Mouse (Mus musculus): ENCODE measurements at regions not wholly inside any gene's neighbourhood (a gene's known extent, or its start where the extent isn't known, plus 50 kb on each side); places are given as distances from the start of the nearest gene placed in this dataset.

DNA sequence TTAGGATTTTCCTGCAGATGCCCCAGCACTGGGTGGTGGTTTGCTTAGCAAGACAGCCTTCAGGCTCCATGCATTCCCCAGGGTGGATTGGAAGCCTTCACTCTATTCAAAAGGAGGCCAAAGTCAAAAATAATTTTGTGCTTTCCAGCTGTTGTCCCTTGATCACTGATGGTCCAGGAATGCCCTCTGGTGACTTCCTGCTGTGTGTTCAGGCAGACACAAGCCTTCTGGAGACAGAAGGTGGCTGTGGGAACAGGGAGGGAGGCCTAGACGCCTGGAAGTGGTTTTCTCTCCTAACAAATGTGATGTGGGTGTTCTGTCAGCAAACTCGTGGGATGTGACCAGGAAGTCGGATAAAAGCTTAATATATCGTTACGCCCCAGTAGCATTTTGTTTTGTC is 81.3 kb downstream of the Atp6ap1l start:
- WGBS = 73% methylated on average over 5 of the region's 5 CpGs
- no peak overlapping the region for H3K4me3 ChIP-seq (ENCODE audit: low read depth, low read length)
- no peak for ATAC-seq
- H3K27ac ChIP-seq (ENCODE audit: low read length) = no peak overlapping the region
- no peaks in the 10 kb centered on the region for H3K9me3 ChIP-seq (replicated peaks; ENCODE audit: control insufficient read depth, low read length, poor library complexity, severe bottlenecking)
- H3K4me1 ChIP-seq (ENCODE audit: control insufficient read depth, insufficient read depth, low read length) = no peaks in the 10 kb centered on the region
- no peaks in the 10 kb centered on the region for H3K27me3 ChIP-seq (ENCODE audit: control insufficient read depth, insufficient read depth, low read depth, low read length)
- H3K9ac ChIP-seq (ENCODE audit: low read depth, low read length) = no peak overlapping the region
- H3K4me2 ChIP-seq (ENCODE audit: low read length) = no peak overlapping the region
- H3K36me3 ChIP-seq (ENCODE audit: control insufficient read depth, insufficient read depth, low read length) = no peaks in the 10 kb centered on the region

DNA sequence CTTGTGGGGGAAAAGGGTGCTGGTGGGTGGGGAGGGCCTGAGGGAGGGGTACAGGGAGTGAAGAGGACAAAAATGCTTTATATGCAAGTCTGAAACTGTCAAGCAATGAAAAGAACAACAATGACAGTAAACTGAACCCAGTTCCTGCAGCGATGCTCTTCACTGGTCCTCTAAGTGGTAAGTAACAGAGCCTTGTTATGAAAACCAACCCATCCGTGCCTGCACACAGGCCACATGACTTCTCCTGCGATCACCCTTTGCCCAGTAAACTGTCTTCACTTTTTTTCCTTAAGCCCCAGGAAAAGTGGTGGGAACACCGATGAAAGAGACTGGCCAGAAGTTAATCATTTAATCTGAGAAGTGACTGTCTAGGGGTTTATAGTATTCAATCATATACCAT is 83.3 kb downstream of the Atp6ap1l start:
- no peak overlapping the region for H3K27ac ChIP-seq (ENCODE audit: low read length)
- H3K4me1 ChIP-seq (ENCODE audit: control insufficient read depth, insufficient read depth, low read length) = no peaks in the 10 kb centered on the region
- H3K4me2 ChIP-seq (ENCODE audit: low read length) = no peak overlapping the region
- H3K9me3 ChIP-seq (replicated peaks; ENCODE audit: control insufficient read depth, low read length, poor library complexity, severe bottlenecking) = no peaks in the 10 kb centered on the region
- H3K27me3 ChIP-seq (ENCODE audit: control insufficient read depth, insufficient read depth, low read depth, low read length) = no peaks in the 10 kb centered on the region
- no peak overlapping the region for H3K9ac ChIP-seq (ENCODE audit: low read depth, low read length)
- WGBS = 87% methylated on average over 4 of the region's 4 CpGs
- no peaks in the 10 kb centered on the region for H3K36me3 ChIP-seq (ENCODE audit: control insufficient read depth, insufficient read depth, low read length)
- no peak overlapping the region for H3K4me3 ChIP-seq (ENCODE audit: low read depth, low read length)
- no peak for ATAC-seq

DNA sequence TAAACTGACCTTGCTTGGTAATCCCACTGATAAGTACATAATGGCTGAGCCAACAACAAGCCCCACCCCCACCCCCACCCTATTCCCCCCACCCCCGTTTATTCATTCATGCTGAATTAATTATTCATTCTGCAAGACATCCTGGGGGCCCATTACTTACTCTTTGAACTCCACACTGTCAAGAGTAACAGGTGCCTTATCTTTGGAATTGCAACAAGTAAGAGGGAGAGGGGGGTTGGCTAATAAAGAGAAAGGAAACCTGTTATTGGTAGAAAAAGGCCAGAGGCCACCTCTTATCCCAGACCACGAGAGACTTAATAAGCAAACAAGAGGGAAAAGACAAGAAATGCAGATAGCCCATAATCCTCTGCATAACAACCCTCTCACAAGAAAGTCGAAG is 84.7 kb downstream of the Atp6ap1l start:
- Histone ChIP-seq H3K36me3 (ENCODE audit: control insufficient read depth, insufficient read depth, low read length) (no peaks in the 10 kb centered on the region), H3K4me1 (ENCODE audit: control insufficient read depth, insufficient read depth, low read length) (no peaks in the 10 kb centered on the region), H3K4me2 (ENCODE audit: low read length) (no peak overlapping the region), H3K9me3 (replicated peaks; ENCODE audit: control insufficient read depth, low read length, poor library complexity, severe bottlenecking) (no peaks in the 10 kb centered on the region), H3K4me3 (ENCODE audit: low read depth, low read length) (no peak overlapping the region), H3K27me3 (ENCODE audit: control insufficient read depth, insufficient read depth, low read depth, low read length) (no peaks in the 10 kb centered on the region), H3K27ac (ENCODE audit: low read length) (no peak overlapping the region), H3K9ac (ENCODE audit: low read depth, low read length) (no peak overlapping the region)
- WGBS = 30% methylated on average over 3 of the region's 3 CpGs
- no peak for ATAC-seq

DNA sequence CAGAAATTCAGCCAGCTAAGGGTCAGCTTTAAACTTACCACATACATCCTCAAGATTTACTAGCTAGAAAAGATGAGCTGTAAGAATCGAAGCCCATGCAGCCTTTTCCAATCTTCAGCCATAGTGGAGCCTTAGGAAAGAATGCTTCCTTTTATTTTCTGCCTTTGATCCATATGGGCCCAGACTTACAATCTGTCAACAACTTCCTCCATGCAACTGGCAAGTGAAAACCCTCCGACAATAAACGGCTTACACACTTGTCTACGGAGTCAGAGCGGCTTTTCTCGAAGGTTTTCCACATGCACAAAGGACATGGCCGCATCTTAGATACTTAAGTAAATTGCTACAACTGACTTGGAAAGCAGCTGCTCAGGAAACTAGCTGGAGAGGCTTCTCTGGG is 85.2 kb downstream of the Atp6ap1l start:
- Histone ChIP-seq H3K4me3 (ENCODE audit: low read depth, low read length) (no peak overlapping the region), H3K27me3 (ENCODE audit: control insufficient read depth, insufficient read depth, low read depth, low read length) (no peaks in the 10 kb centered on the region), H3K9me3 (replicated peaks; ENCODE audit: control insufficient read depth, low read length, poor library complexity, severe bottlenecking) (no peaks in the 10 kb centered on the region), H3K4me2 (ENCODE audit: low read length) (no peak overlapping the region), H3K9ac (ENCODE audit: low read depth, low read length) (no peak overlapping the region), H3K36me3 (ENCODE audit: control insufficient read depth, insufficient read depth, low read length) (no peaks in the 10 kb centered on the region), H3K27ac (ENCODE audit: low read length) (no peak overlapping the region), H3K4me1 (ENCODE audit: control insufficient read depth, insufficient read depth, low read length) (no peaks in the 10 kb centered on the region)
- WGBS = 48% methylated on average over 7 of the region's 7 CpGs
- no peak for ATAC-seq

- 82% methylated on average over 4 of the region's 4 CpGs for WGBS
- Histone ChIP-seq H3K36me3 (ENCODE audit: control insufficient read depth, insufficient read depth, low read length) (no peaks in the 10 kb centered on the region), H3K9ac (ENCODE audit: low read depth, low read length) (no peak overlapping the region), H3K9me3 (replicated peaks; ENCODE audit: control insufficient read depth, low read length, poor library complexity, severe bottlenecking) (no peaks in the 10 kb centered on the region), H3K27ac (ENCODE audit: low read length) (no peak overlapping the region), H3K4me3 (ENCODE audit: low read depth, low read length) (no peak overlapping the region), H3K4me1 (ENCODE audit: control insufficient read depth, insufficient read depth, low read length) (no peaks in the 10 kb centered on the region), H3K27me3 (ENCODE audit: control insufficient read depth, insufficient read depth, low read depth, low read length) (no peaks in the 10 kb centered on the region), H3K4me2 (ENCODE audit: low read length) (no peak overlapping the region)
- no peak for ATAC-seq
Observed at GRCm38 (mm10) chr13:90814174-90814865, 90.8 kb downstream of the Atp6ap1l start.

DNA sequence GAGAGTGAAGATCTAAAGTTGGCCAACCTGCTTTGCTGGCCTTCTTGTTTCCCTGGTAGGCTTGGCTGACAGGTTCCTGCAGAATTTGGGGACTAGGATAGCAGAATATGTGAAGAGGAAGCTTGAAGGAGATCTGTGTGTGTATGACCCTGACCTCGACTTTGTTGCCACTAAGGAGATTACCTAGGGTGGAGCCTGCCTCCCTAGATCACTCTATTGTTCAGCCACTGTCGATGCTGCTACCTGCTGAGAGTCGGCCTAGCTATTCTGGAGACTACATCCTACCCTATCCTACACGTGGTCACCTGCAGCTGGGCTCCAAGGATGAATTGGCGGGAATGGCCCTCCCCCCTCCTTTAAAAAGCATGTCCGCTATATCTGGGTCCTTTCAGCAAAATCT is 95.1 kb downstream of the Atp6ap1l start:
- H3K9me3 ChIP-seq (replicated peaks; ENCODE audit: control insufficient read depth, low read length, poor library complexity, severe bottlenecking) = 0 out of 2 replicates have a peak, but pooled peaks cover 2% of the 10 kb centered on the region
- WGBS = 72% methylated on average over 6 of the region's 6 CpGs
- H3K9ac ChIP-seq (ENCODE audit: low read depth, low read length) = no peak overlapping the region
- no peak overlapping the region for H3K4me2 ChIP-seq (ENCODE audit: low read length)
- H3K27ac ChIP-seq (ENCODE audit: low read length) = no peak overlapping the region
- ATAC-seq = no peak
- no peaks in the 10 kb centered on the region for H3K4me1 ChIP-seq (ENCODE audit: control insufficient read depth, insufficient read depth, low read length)
- no peak overlapping the region for H3K4me3 ChIP-seq (ENCODE audit: low read depth, low read length)
- no peaks in the 10 kb centered on the region for H3K27me3 ChIP-seq (ENCODE audit: control insufficient read depth, insufficient read depth, low read depth, low read length)
- no peaks in the 10 kb centered on the region for H3K36me3 ChIP-seq (ENCODE audit: control insufficient read depth, insufficient read depth, low read length)

DNA sequence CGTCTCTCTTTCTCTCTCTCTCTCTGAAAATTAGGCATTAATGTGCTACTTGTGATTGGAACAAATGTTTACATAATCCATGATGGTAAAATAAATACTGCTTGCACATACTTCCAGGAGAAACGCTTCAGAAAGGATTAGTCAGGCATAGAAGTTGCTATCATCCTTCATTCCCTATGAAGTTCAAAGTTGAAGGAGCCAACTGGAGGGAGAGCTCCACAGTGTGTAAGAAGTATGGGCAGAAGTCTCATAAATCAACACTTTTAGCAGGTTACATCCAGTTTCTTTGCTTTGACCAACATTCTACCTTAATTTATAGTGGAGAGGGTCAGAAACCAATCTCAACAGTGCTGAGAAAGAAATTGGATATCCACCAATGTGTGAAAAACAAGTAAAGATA is 105.5 kb downstream of the Atp6ap1l start:
- H3K9me3 ChIP-seq (replicated peaks; ENCODE audit: control insufficient read depth, low read length, poor library complexity, severe bottlenecking) = no peaks in the 10 kb centered on the region
- H3K36me3 ChIP-seq (ENCODE audit: control insufficient read depth, insufficient read depth, low read length) = no peaks in the 10 kb centered on the region
- H3K4me2 ChIP-seq (ENCODE audit: low read length) = no peak overlapping the region
- H3K4me3 ChIP-seq (ENCODE audit: low read depth, low read length) = no peak overlapping the region
- H3K27ac ChIP-seq (ENCODE audit: low read length) = no peak overlapping the region
- ATAC-seq = no peak
- WGBS = 68% methylated on average over 2 of the region's 2 CpGs
- no peaks in the 10 kb centered on the region for H3K4me1 ChIP-seq (ENCODE audit: control insufficient read depth, insufficient read depth, low read length)
- no peak overlapping the region for H3K9ac ChIP-seq (ENCODE audit: low read depth, low read length)
- H3K27me3 ChIP-seq (ENCODE audit: control insufficient read depth, insufficient read depth, low read depth, low read length) = no peaks in the 10 kb centered on the region

- no peaks in the 10 kb centered on the region for H3K9me3 ChIP-seq (replicated peaks; ENCODE audit: control insufficient read depth, low read length, poor library complexity, severe bottlenecking)
- H3K4me3 ChIP-seq (ENCODE audit: low read depth, low read length) = no peak overlapping the region
- 26% methylated on average over 6 of the region's 6 CpGs for WGBS
- no peak overlapping the region for H3K9ac ChIP-seq (ENCODE audit: low read depth, low read length)
- no peak overlapping the region for H3K27ac ChIP-seq (ENCODE audit: low read length)
- no peaks in the 10 kb centered on the region for H3K36me3 ChIP-seq (ENCODE audit: control insufficient read depth, insufficient read depth, low read length)
- no peak for ATAC-seq
- H3K4me2 ChIP-seq (ENCODE audit: low read length) = no peak overlapping the region
- no peaks in the 10 kb centered on the region for H3K4me1 ChIP-seq (ENCODE audit: control insufficient read depth, insufficient read depth, low read length)
- no peaks in the 10 kb centered on the region for H3K27me3 ChIP-seq (ENCODE audit: control insufficient read depth, insufficient read depth, low read depth, low read length)
Observed at GRCm38 (mm10) chr13:90798791-90799542, 106.2 kb downstream of the Atp6ap1l start.

DNA sequence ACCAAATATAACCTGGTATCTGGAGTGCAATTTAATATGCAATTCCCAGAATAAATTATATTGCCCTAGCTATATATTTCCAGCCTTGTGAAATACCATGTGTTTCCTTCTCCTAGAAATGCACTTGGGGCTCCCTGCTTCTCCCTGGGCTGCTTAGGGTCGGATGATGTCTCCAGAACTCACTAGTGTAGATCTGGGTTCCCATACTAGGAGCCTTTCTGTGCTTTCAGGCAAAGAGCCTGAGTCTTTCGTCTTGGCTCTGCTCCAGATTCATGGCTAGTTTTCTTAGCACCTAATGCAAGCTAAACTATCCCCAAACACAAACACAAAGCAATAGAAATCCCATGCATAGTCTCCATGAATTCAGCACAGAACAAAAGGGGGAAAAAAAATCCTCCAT is 106.8 kb downstream of the Atp6ap1l start:
- H3K36me3 ChIP-seq (ENCODE audit: control insufficient read depth, insufficient read depth, low read length) = no peaks in the 10 kb centered on the region
- H3K4me1 ChIP-seq (ENCODE audit: control insufficient read depth, insufficient read depth, low read length) = no peaks in the 10 kb centered on the region
- H3K27me3 ChIP-seq (ENCODE audit: control insufficient read depth, insufficient read depth, low read depth, low read length) = no peaks in the 10 kb centered on the region
- no peak overlapping the region for H3K27ac ChIP-seq (ENCODE audit: low read length)
- H3K9ac ChIP-seq (ENCODE audit: low read depth, low read length) = no peak overlapping the region
- WGBS = 41% methylated on average over 2 of the region's 2 CpGs
- no peaks in the 10 kb centered on the region for H3K9me3 ChIP-seq (replicated peaks; ENCODE audit: control insufficient read depth, low read length, poor library complexity, severe bottlenecking)
- ATAC-seq = no peak
- no peak overlapping the region for H3K4me2 ChIP-seq (ENCODE audit: low read length)
- H3K4me3 ChIP-seq (ENCODE audit: low read depth, low read length) = no peak overlapping the region

All from midbrain, embryonic 16.5 days (tissue).